Mouse (Mus musculus): ENCODE results near the gene Shroom4. TPM values are rescaled to one million over a fixed set of nuclear protein-coding genes. Genes with fewer than 3 reads are reported as not detected.
"Not testable (repeated sequence)": the region's sequence is repeated elsewhere in the genome, so short reads cannot be mapped to it uniquely, and the experiment has no call there.

Gene Shroom4
- polyA plus RNA-seq, 1 experiment from 2014 or later: 2.4 TPM

DNA sequence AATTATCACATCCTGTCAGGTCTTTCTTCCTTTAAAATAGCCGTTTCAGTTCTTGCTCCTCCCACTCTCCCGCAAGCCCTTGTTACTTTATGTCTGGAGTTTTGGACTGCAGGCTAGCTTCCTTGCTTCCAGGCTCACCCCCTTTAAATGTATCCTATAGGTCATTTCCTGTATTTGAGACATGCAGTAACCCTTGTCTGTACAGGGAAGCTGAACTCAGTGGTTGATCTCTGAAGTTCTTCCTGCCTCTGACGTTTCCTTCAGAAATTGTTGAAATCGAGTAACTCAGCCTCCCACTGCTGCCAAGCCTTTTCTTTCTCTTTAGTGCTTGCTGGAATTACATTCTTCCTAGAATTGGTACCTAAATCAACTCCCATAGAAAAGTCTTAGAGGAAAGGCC lies 18.5 kb downstream of the Shroom4 start:
- no peak overlapping the region for H3K4me3 ChIP-seq (replicated peaks)
- H3K9me3 ChIP-seq: no peaks in the 10 kb centered on the region
- H3K4me2 ChIP-seq: no peak overlapping the region
- 51% methylated on average over 4 of the region's 4 CpGs for WGBS
- no peaks in the 10 kb centered on the region for H3K27me3 ChIP-seq (replicated peaks)
- H3K9ac ChIP-seq: no peak overlapping the region
- ATAC-seq (ENCODE audit: insufficient read depth, low FRiP score, low read depth): no peak
- no peaks in the 10 kb centered on the region for H3K4me1 ChIP-seq
- no peaks in the 10 kb centered on the region for H3K36me3 ChIP-seq
- H3K27ac ChIP-seq: no peak overlapping the region

DNA sequence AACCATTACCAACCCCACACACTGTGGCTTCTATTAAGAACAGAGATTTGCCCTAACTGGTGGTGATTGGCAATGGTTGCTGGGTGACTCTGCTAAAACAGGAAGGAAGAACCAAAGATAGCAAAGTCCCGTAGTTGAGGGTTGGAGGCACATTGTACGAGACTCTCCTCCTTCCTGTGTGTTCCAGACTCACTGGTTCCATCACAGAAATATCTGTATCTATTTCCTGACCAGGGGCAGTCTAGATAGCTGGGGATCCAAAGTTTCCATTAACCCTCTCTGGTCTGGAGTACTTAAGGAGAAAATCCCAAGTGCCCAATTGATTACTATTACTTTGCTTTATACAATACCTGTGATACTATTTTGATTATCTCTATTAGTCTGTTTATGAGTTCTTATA lies 35.6 kb downstream of the Shroom4 start:
- Histone ChIP-seq H3K9me3 (no peaks in the 10 kb centered on the region), H3K4me1 (no peaks in the 10 kb centered on the region), H3K27me3 (replicated peaks) (no peaks in the 10 kb centered on the region), H3K4me3 (replicated peaks) (no peak overlapping the region), H3K9ac (no peak overlapping the region), H3K27ac (no peak overlapping the region), H3K4me2 (no peak overlapping the region), H3K36me3 (no peaks in the 10 kb centered on the region)
- WGBS: 72% methylated on average over 2 of the region's 2 CpGs
- ATAC-seq (ENCODE audit: insufficient read depth, low FRiP score, low read depth): no peak

DNA sequence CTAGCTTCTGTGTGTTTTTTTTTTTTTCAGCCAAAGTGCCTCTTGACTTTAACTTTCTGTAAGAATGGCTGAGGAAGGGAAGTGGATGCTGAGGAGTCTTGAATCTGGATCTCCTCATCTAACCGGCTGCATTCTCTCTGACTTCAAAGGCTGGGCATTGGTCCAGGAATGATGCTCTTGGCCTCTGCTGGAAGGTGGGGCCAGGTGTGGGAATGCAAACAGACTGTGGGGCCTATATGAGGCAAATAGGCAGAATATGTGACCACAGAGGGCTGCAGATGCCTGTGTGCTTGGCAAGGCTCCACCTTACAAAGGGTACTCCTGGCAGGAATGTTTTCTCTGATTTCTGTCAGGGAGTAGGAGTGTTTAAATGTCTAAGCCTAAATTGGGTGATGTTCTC lies 46.8 kb downstream of the Shroom4 start:
- Histone ChIP-seq H3K27me3 (replicated peaks) (no peaks in the 10 kb centered on the region), H3K27ac (no peak overlapping the region), H3K9me3 (no peaks in the 10 kb centered on the region), H3K9ac (no peak overlapping the region), H3K4me3 (replicated peaks) (no peak overlapping the region), H3K4me1 (no peaks in the 10 kb centered on the region), H3K36me3 (no peaks in the 10 kb centered on the region), H3K4me2 (no peak overlapping the region)
- no peak for ATAC-seq (ENCODE audit: insufficient read depth, low FRiP score, low read depth)
- 36% methylated on average over 1 of the region's 1 CpGs for WGBS

DNA sequence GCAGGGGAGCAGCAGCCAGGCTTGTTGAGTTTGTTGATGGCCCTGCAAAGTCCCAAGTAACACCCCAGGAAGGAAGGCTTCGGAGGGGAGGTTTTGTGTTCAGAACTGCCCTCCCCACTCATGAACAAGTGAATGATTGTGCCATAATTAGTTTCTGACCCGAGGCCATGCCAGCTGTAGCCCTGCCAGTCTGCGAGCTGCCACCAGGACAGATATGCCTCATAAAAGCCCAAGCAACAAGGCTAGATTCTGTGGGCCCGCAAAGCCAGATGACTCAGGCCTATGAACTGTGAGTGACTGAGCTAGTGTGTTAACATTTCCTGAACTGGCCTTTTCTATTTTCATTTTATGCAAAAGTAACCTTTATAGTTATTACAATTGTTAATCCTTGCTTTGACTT lies 48.3 kb downstream of the Shroom4 start:
- WGBS: 71% methylated on average over 4 of the region's 4 CpGs
- H3K27me3 ChIP-seq (replicated peaks): no peaks in the 10 kb centered on the region
- H3K36me3 ChIP-seq: no peaks in the 10 kb centered on the region
- H3K4me3 ChIP-seq (replicated peaks): no peak overlapping the region
- no peak overlapping the region for H3K27ac ChIP-seq
- ATAC-seq (ENCODE audit: insufficient read depth, low FRiP score, low read depth): no peak
- H3K4me2 ChIP-seq: no peak overlapping the region
- no peaks in the 10 kb centered on the region for H3K9me3 ChIP-seq
- no peaks in the 10 kb centered on the region for H3K4me1 ChIP-seq
- H3K9ac ChIP-seq: no peak overlapping the region

DNA sequence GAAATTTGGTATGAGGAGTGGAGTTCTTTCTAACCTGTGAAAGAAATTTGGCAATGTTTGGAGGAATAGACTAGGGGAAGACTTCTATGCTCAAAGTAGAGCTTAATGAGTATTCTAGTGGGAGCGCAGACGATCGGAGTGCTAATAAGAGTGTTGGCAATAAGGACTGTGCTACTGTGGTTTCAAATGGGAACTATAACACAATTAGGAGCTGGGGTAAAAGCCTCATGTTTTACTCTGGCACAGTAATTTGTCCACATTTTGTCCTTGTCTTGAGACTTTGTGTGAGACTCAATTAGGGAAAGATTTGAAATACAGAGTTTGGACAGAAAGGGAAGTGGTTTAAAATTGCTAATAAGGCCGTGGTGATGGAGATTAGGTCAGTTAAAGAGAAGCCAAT lies 53.6 kb downstream of the Shroom4 start:
- no peaks in the 10 kb centered on the region for H3K9me3 ChIP-seq
- no peak overlapping the region for H3K27ac ChIP-seq
- H3K36me3 ChIP-seq: no peaks in the 10 kb centered on the region
- no peaks in the 10 kb centered on the region for H3K4me1 ChIP-seq
- no peak for ATAC-seq (ENCODE audit: insufficient read depth, low FRiP score, low read depth)
- H3K4me2 ChIP-seq: no peak overlapping the region
- WGBS: 88% methylated on average over 4 of the region's 4 CpGs
- H3K9ac ChIP-seq: no peak overlapping the region
- no peaks in the 10 kb centered on the region for H3K27me3 ChIP-seq (replicated peaks)
- H3K4me3 ChIP-seq (replicated peaks): no peak overlapping the region

DNA sequence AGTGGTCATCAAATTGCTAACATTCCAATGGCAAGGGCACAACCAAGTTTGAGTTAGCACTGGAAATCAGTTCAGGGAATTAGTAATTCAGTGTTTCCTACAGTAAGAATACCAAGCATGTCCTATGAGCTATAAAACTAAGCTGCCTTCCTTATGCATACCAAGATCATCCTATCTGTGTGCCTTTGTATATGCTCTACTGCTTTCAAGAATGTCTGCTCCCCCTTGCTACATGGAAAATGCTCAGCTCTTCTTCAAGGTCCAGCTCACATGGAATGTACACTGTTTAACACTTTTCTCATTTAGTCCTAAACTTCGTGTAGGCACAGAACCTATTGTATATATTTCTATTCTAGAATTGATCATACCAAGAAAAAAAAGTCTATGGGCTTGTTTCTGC lies 69.6 kb downstream of the Shroom4 start:
- not testable (repeated sequence) for H3K36me3 ChIP-seq; H3K4me3 ChIP-seq (replicated peaks); H3K9me3 ChIP-seq; H3K4me2 ChIP-seq; H3K9ac ChIP-seq; H3K27ac ChIP-seq; H3K27me3 ChIP-seq (replicated peaks); H3K4me1 ChIP-seq; ATAC-seq (ENCODE audit: insufficient read depth, low FRiP score, low read depth)
- no CpG with 5 or more reads among the region's 1 CpGs for WGBS

DNA sequence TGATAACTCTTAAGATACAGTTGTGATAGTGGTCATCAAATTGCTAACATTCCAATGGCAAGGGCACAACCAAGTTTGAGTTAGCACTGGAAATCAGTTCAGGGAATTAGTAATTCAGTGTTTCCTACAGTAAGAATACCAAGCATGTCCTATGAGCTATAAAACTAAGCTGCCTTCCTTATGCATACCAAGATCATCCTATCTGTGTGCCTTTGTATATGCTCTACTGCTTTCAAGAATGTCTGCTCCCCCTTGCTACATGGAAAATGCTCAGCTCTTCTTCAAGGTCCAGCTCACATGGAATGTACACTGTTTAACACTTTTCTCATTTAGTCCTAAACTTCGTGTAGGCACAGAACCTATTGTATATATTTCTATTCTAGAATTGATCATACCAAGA lies 72.9 kb downstream of the Shroom4 start:
- not testable (repeated sequence) for H3K27ac ChIP-seq; H3K27me3 ChIP-seq (replicated peaks); H3K9me3 ChIP-seq; H3K4me3 ChIP-seq (replicated peaks); H3K36me3 ChIP-seq; ATAC-seq (ENCODE audit: insufficient read depth, low FRiP score, low read depth); H3K9ac ChIP-seq; H3K4me1 ChIP-seq; H3K4me2 ChIP-seq
- no CpG with 5 or more reads among the region's 1 CpGs for WGBS

DNA sequence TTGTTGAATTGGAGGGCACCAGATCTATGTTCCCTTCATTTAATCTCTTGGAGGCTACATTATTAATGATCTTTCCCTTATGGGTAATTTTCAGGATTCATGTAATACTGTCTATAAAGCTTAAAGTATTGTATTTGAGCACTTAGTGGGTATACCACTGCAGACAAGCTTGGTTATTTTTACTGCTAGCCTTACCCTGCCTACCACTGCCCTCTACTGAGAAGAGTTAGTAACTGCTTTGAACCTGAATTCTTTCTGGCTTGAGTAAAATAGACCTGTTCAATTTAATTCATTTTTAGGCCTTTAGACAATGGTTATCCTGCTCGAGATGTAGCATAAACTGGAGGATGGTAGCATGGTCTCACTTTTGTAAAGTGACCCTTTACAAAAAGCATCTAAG lies 75.5 kb downstream of the Shroom4 start:
- WGBS: 46% methylated on average over 1 of the region's 1 CpGs
- no peaks in the 10 kb centered on the region for H3K9me3 ChIP-seq
- no peak overlapping the region for H3K4me2 ChIP-seq
- H3K4me1 ChIP-seq: no peaks in the 10 kb centered on the region
- H3K36me3 ChIP-seq: no peaks in the 10 kb centered on the region
- H3K9ac ChIP-seq: no peak overlapping the region
- H3K4me3 ChIP-seq (replicated peaks): no peak overlapping the region
- no peaks in the 10 kb centered on the region for H3K27me3 ChIP-seq (replicated peaks)
- H3K27ac ChIP-seq: no peak overlapping the region
- no peak for ATAC-seq (ENCODE audit: insufficient read depth, low FRiP score, low read depth)

DNA sequence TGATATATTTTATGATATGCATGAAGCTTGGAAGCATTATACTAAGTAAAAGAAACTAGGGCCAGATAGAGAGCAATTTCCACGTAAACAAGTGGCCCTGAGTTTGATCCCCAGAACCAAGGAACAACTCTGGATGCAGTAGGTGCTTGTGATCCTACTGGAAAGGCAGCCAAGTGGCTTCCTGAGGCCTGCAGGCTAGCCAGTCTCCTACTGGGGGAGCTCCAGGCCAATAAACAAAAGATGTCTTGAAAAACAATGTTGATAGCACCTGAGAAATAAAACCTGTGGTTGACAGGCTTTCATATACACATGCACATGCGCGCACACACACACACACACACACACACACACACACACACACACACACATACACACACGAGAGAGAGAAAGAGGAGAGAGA lies 82.6 kb downstream of the Shroom4 start:
- Histone ChIP-seq H3K4me1 (no peaks in the 10 kb centered on the region), H3K27me3 (replicated peaks) (no peaks in the 10 kb centered on the region), H3K27ac (no peak overlapping the region), H3K9ac (no peak overlapping the region), H3K36me3 (no peaks in the 10 kb centered on the region), H3K4me3 (replicated peaks) (no peak overlapping the region), H3K9me3 (no peaks in the 10 kb centered on the region), H3K4me2 (no peak overlapping the region)
- WGBS: 88% methylated on average over 4 of the region's 4 CpGs
- ATAC-seq (ENCODE audit: insufficient read depth, low FRiP score, low read depth): no peak

DNA sequence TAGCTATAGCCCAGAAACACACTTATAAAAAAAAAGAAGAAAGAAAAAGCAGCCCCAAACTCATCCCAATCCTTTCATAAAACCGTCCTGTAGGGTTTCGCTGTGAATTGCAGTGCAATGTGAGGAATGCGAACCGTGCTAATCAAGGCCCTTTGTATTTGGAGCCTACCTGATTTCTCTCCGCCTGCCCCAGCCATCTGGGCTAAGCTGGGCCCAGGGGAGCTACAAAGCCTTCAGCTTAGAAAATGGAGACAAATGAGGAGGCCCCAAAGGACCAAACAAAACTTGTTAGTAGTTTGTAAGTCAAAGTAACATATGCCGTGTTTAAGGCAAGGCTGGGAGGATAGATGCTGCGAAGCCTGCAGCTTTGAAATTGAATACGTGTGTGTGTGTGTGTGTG lies 84.2 kb downstream of the Shroom4 start:
- no peak for ATAC-seq (ENCODE audit: insufficient read depth, low FRiP score, low read depth)

DNA sequence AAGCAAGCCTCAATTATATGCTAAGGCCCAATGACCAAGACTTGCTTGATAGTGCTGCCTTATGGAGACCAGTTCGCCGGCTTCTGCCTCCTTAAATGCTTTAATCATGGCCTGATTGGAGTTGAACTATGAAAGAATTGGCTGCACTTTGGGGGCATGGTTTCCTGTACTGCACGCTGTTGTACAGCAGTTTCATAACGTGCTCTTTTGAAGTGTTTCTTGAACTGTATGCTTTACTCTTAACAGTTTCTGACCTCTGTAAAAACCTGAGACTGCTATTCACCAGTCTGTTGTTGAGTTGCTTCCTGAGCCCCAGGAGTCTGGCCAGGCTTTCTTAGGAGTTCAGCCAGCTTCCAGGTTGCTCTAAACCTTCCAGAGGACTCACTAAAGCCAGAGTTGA lies 90.8 kb downstream of the Shroom4 start:
- H3K4me1 ChIP-seq: no peaks in the 10 kb centered on the region
- no peak overlapping the region for H3K27ac ChIP-seq
- H3K4me3 ChIP-seq (replicated peaks): no peak overlapping the region
- H3K9ac ChIP-seq: no peak overlapping the region
- 76% methylated on average over 4 of the region's 4 CpGs for WGBS
- no peak overlapping the region for H3K4me2 ChIP-seq
- no peaks in the 10 kb centered on the region for H3K36me3 ChIP-seq
- H3K9me3 ChIP-seq: no peaks in the 10 kb centered on the region
- H3K27me3 ChIP-seq (replicated peaks): no peaks in the 10 kb centered on the region
- no peak for ATAC-seq (ENCODE audit: insufficient read depth, low FRiP score, low read depth)

More for the DNA sequence above, 84.2 kb downstream of the Shroom4 start:
- H3K27ac ChIP-seq: no peak overlapping the region
- H3K4me1 ChIP-seq: no peaks in the 10 kb centered on the region
- H3K4me3 ChIP-seq (replicated peaks): no peak overlapping the region
- 51% methylated on average over 8 of the region's 8 CpGs for WGBS
- H3K27me3 ChIP-seq (replicated peaks): no peaks in the 10 kb centered on the region
- H3K9ac ChIP-seq: no peak overlapping the region
- H3K4me2 ChIP-seq: no peak overlapping the region
- H3K36me3 ChIP-seq: no peaks in the 10 kb centered on the region
- H3K9me3 ChIP-seq: no peaks in the 10 kb centered on the region

DNA sequence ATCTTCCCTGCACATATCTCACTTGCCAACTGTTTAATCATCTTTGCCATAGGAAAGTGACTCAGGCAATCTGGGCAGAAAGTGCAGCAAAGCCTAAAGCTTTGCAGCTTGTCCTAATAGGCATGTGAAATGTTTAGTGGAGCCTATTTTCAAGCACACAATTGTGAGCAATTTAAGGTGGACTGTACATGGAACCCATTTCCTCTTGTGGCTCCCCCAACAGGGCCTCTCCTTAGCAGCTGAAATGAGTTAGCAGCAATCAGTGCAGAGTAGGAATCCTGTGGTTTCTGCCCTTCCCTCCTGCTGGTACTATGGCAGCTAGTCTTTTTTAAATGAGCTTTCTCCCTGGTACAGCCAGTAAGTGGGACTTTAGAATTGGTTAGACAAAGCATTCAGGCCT lies 95.8 kb downstream of the Shroom4 start:
- ATAC-seq (ENCODE audit: insufficient read depth, low FRiP score, low read depth): no peak
- Histone ChIP-seq H3K36me3 (no peaks in the 10 kb centered on the region), H3K27me3 (replicated peaks) (no peaks in the 10 kb centered on the region), H3K9me3 (no peaks in the 10 kb centered on the region), H3K9ac (no peak overlapping the region), H3K4me1 (no peaks in the 10 kb centered on the region), H3K4me2 (no peak overlapping the region), H3K4me3 (replicated peaks) (no peak overlapping the region), H3K27ac (no peak overlapping the region)

DNA sequence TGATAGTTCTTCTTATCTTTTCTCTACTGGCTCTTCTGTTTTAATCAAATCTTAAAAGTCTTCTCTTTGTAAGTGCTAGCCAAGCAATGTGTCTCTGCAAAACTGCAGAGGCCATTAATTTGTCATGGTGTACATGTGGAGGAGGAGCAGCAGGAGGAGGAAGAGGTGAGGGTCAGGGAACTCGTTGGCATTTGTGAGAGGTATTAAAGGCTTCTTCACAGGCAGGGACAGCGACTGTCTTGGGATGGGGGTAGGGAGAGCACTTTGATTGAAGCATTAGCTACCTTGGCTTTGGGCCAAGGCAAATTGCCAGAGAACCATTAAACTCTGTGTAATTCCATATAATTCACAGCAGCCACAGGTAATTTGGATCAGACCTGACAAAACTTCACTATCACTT lies 96.7 kb downstream of the Shroom4 start:
- H3K9ac ChIP-seq: no peak overlapping the region
- H3K27ac ChIP-seq: no peak overlapping the region
- no peaks in the 10 kb centered on the region for H3K9me3 ChIP-seq
- H3K4me2 ChIP-seq: no peak overlapping the region
- WGBS: 36% methylated on average over 2 of the region's 2 CpGs
- no peaks in the 10 kb centered on the region for H3K36me3 ChIP-seq
- ATAC-seq (ENCODE audit: insufficient read depth, low FRiP score, low read depth): no peak
- no peaks in the 10 kb centered on the region for H3K27me3 ChIP-seq (replicated peaks)
- no peak overlapping the region for H3K4me3 ChIP-seq (replicated peaks)
- no peaks in the 10 kb centered on the region for H3K4me1 ChIP-seq
